17 mouse cellular contexts compared by ENCODE assay signal in the genomic region with DNA sequence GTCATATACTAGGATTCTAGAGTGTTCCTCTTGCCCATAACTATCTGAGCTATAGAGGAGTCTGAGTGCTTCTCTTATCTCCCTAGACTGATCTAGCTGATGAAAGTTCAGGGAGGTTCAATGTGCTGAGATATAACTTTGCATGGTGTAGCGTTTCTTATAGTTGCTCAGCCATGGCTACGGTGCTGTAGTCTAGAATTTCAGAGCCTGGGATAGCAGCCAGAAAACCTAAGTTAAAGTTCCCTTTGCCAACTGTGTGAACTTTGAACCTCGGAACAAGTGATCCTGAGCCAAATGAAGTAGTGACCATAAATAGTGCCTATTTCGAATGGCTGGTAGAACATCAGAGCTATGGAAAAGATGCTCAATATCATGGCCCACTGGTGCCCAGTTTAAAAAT. TPM values are rescaled to one million over a fixed set of nuclear protein-coding genes. Genes with fewer than 3 reads are reported as not detected.
DNase-seq lines count a peak whose midpoint lies in the region; ATAC-seq and TF ChIP-seq lines count a peak whose summit lies in the region.
"Had no signal": no experiment of that assay in that cellular context is flagged by ENCODE, and none has a peak within 500 bp of the region (broad histone marks: within the 10 kb centered on the region; RNA-seq: fewer than 3 reads in every experiment).

No protein-coding gene starts in this region.

- no peak for DNase-seq in layer of hippocampus, adult 2 months (ENCODE audit: low spot score in 2 of 2)
- DNase-seq in layer of hippocampus, postnatal 10 days (ENCODE audit: low spot score in 2 of 2): no peak
- DNase-seq in kidney, postnatal 10 days: peak; percentile 15
- no peak for DNase-seq in spleen, postnatal 4 days (ENCODE audit: low spot score in 2 of 2)
- DNase-seq in cerebellum, adult 9-10 months: no peak
- DNase-seq: gastrocnemius, postnatal 10 days; liver, embryonic 13.5 days; right cerebral cortex, postnatal 25 days had no signal

- no peak for TF ChIP-seq CTCF in layer of hippocampus, adult 2 months (conservative IDR thresholded peaks at IDR 0.05)

- no peaks in the 10 kb centered on the region for H3K36me3 ChIP-seq in embryonic facial prominence, embryonic 15.5 days
- H3K36me3 ChIP-seq in forebrain, embryonic 13.5 days (ENCODE audit: poor library complexity, severe bottlenecking): peaks cover 31% of the 10 kb centered on the region
- H3K36me3 ChIP-seq: liver, embryonic 13.5 days had no signal

- peaks cover 20% of the 10 kb centered on the region for H3K4me1 ChIP-seq in embryonic facial prominence, embryonic 15.5 days
- H3K4me1 ChIP-seq in forebrain, embryonic 13.5 days: peaks cover 58% of the 10 kb centered on the region
- H3K4me1 ChIP-seq: liver, embryonic 13.5 days had no signal

- no peak overlapping the region for H3K9ac ChIP-seq in embryonic facial prominence, embryonic 15.5 days
- 0 out of 2 replicates have a peak overlapping the region, but pooled peaks have one; percentile 8 for H3K9ac ChIP-seq in forebrain, embryonic 13.5 days
- H3K9ac ChIP-seq: liver, embryonic 13.5 days; neural tube, embryonic 12.5 days had no signal

- ATAC-seq in embryonic facial prominence, embryonic 15.5 days (ENCODE audit: insufficient number of reproducible peaks, low FRiP score, low TSS enrichment, low read depth): no peak
- peak; percentile 27; the same call in 1 of the 2 replicates for ATAC-seq in forebrain, embryonic 13.5 days
- ATAC-seq: intestine, embryonic 16.5 days; Patski had no signal

- H3K4me2 ChIP-seq in embryonic facial prominence, embryonic 15.5 days (replicated peaks): no peak overlapping the region
- H3K4me2 ChIP-seq in forebrain, embryonic 13.5 days: no peak overlapping the region
- H3K4me2 ChIP-seq: liver, embryonic 13.5 days; neural tube, embryonic 12.5 days had no signal

- peak overlapping the region; percentile 24; the same call in 1 of the 2 replicates for H3K27ac ChIP-seq in layer of hippocampus, adult 2 months
- H3K27ac ChIP-seq in embryonic facial prominence, embryonic 15.5 days (replicated peaks): peak overlapping the region; percentile 80
- peak overlapping the region; percentile 92 for H3K27ac ChIP-seq in forebrain, embryonic 13.5 days
- H3K27ac ChIP-seq: left cerebral cortex, adult 2 months; liver, embryonic 13.5 days; macrophage; neural tube, embryonic 12.5 days had no signal

- no peaks in the 10 kb centered on the region for H3K27me3 ChIP-seq in embryonic facial prominence, embryonic 15.5 days
- H3K27me3 ChIP-seq in forebrain, embryonic 13.5 days: no peaks in the 10 kb centered on the region
- H3K27me3 ChIP-seq: CH12.LX; liver, embryonic 13.5 days; neural tube, embryonic 12.5 days; Patski had no signal

- H3K9me3 ChIP-seq in embryonic facial prominence, embryonic 15.5 days (replicated peaks): no peaks in the 10 kb centered on the region
- no peaks in the 10 kb centered on the region for H3K9me3 ChIP-seq in forebrain, embryonic 13.5 days (replicated peaks)
- H3K9me3 ChIP-seq: liver, embryonic 13.5 days; neural tube, embryonic 12.5 days had no signal

- H3K4me3 ChIP-seq in layer of hippocampus, adult 2 months: no peak overlapping the region
- H3K4me3 ChIP-seq in embryonic facial prominence, embryonic 15.5 days (replicated peaks): no peak overlapping the region
- no peak overlapping the region for H3K4me3 ChIP-seq in forebrain, embryonic 13.5 days
- H3K4me3 ChIP-seq: erythroblast, embryonic 14.5 days; left cerebral cortex, adult 2 months; liver, embryonic 13.5 days; neural tube, embryonic 12.5 days had no signal

- WGBS in embryonic facial prominence, embryonic 15.5 days: 56% methylated on average over 4 of the region's 4 CpGs
- WGBS in forebrain, embryonic 13.5 days: 90% methylated on average over 4 of the region's 4 CpGs

RNA-seq across cellular contexts. Expression of gene Map1b, which starts 56.7 kb away (rescaled TPM):
- 100 to 1,000 TPM; 709 to 737 TPM for total RNA-seq in layer of hippocampus, adult 2 months (2021)
- total RNA-seq in layer of hippocampus, postnatal 10 days (2021): 1,000 to 10,000 TPM; 1,031 to 1,111 TPM
- 163 and 172 TPM in 2 replicates for polyA plus RNA-seq in embryonic facial prominence, embryonic 15.5 days (2015; fragmentation: Nextera tagmentation; extraction: Ambion mirVana)
- 1,694 and 1,735 TPM in 2 replicates for polyA plus RNA-seq in forebrain, embryonic 13.5 days (2015; fragmentation: Nextera tagmentation; extraction: Ambion mirVana)
- polyA plus RNA-seq: erythroblast, embryonic 14.5 days had no signal

Comparison
In these comparisons a context has a peak if more than half of its experiments do, and no peak if none do; other contexts are left out.
1. H3K27ac ChIP-seq: peak in every context shown above with its lines; median percentile 92 in forebrain, embryonic 13.5 days; 80 in embryonic facial prominence, embryonic 15.5 days; 24 in layer of hippocampus, adult 2 months.